Mouse (Mus musculus): ENCODE results near the gene Acaca. TPM values are rescaled to one million over a fixed set of nuclear protein-coding genes. Genes with fewer than 3 reads are reported as not detected.

Gene Acaca
- polyA plus RNA-seq, 1 experiment = 29.9 TPM

DNA sequence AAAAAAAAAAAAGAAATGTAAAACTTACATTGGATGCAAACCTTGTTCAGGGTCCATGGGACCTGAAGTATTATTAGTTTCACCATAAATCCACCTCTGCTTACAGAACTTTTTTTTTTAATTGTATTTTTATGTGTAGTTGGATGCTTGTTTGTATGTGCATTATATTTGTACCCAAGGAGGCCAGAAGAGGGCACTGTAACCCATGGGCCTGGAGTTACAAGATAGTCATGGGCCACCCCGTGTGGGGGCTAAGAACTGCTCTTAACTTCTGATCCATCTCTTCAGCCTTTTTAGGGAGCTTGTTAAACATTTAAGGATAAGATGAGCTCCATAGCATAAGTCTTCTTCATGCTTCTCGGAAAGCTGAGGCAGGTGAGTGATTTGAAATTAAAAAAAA is 21.4 kb downstream of the Acaca start:
- H3K27me3 ChIP-seq (ENCODE audit: control insufficient read depth, insufficient read depth, insufficient read length) = no peaks in the 10 kb centered on the region
- H3K79me3 ChIP-seq (ENCODE audit: low read depth) = no peaks in the 10 kb centered on the region
- TF ChIP-seq FOSL1 (IDR thresholded peaks at IDR 0.05; ENCODE audit: insufficient read depth, low read length, poor library complexity, severe bottlenecking) = no peak
- TF ChIP-seq MAX (IDR thresholded peaks at IDR 0.05) = no peak
- no peak for TF ChIP-seq CTCF (IDR thresholded peaks at IDR 0.05; ENCODE audit: control insufficient read depth, insufficient read depth, insufficient read length)
- no peak for TF ChIP-seq USF1 (IDR thresholded peaks at IDR 0.05; ENCODE audit: low read depth)
- TF ChIP-seq CEBPB (IDR thresholded peaks at IDR 0.05; ENCODE audit: low read depth) = no peak
- no peak for TF ChIP-seq MYOD1 (IDR thresholded peaks at IDR 0.05; ENCODE audit: control insufficient read depth, insufficient read length, low read depth)
- no peak for TF ChIP-seq MYOG (IDR thresholded peaks at IDR 0.05; ENCODE audit: control insufficient read depth, extremely low read depth, insufficient read length)
- no peak overlapping the region for H3ac ChIP-seq (ENCODE audit: control insufficient read depth, insufficient read length, low read depth)
- no peak overlapping the region for H3K4me3 ChIP-seq (ENCODE audit: insufficient read depth, poor library complexity, severe bottlenecking)
- H3K36me3 ChIP-seq (ENCODE audit: control insufficient read depth, insufficient read depth) = no peaks in the 10 kb centered on the region
- H3K79me2 ChIP-seq (ENCODE audit: control insufficient read depth, insufficient read depth) = no peaks in the 10 kb centered on the region

- Histone ChIP-seq H3K79me3 (ENCODE audit: low read depth) (no peaks in the 10 kb centered on the region), H3K36me3 (ENCODE audit: control insufficient read depth, insufficient read depth) (no peaks in the 10 kb centered on the region), H3K27me3 (ENCODE audit: control insufficient read depth, insufficient read depth, insufficient read length) (no peaks in the 10 kb centered on the region), H3ac (ENCODE audit: control insufficient read depth, insufficient read length, low read depth) (no peak overlapping the region), H3K4me3 (ENCODE audit: insufficient read depth, poor library complexity, severe bottlenecking) (no peak overlapping the region), H3K79me2 (ENCODE audit: control insufficient read depth, insufficient read depth) (no peaks in the 10 kb centered on the region)
- TF ChIP-seq MYOG (IDR thresholded peaks at IDR 0.05; ENCODE audit: control insufficient read depth, extremely low read depth, insufficient read length) (no peak), CTCF (IDR thresholded peaks at IDR 0.05; ENCODE audit: control insufficient read depth, insufficient read depth, insufficient read length) (no peak), CEBPB (IDR thresholded peaks at IDR 0.05; ENCODE audit: low read depth) (no peak), MAX (IDR thresholded peaks at IDR 0.05) (no peak), MYOD1 (IDR thresholded peaks at IDR 0.05; ENCODE audit: control insufficient read depth, insufficient read length, low read depth) (no peak), FOSL1 (IDR thresholded peaks at IDR 0.05; ENCODE audit: insufficient read depth, low read length, poor library complexity, severe bottlenecking) (no peak), USF1 (IDR thresholded peaks at IDR 0.05; ENCODE audit: low read depth) (no peak)
Measured at GRCm38 (mm10) chr11:84156535-84157262, 27.2 kb downstream of the Acaca start.

GRCm38 (mm10) chr11:84164123-84164522 is 34.7 kb downstream of the Acaca start:
- TF ChIP-seq FOSL1 (IDR thresholded peaks at IDR 0.05; ENCODE audit: insufficient read depth, low read length, poor library complexity, severe bottlenecking) (no peak), MAX (IDR thresholded peaks at IDR 0.05) (no peak)
- Histone ChIP-seq H3K36me3 (ENCODE audit: control insufficient read depth, insufficient read depth) (no peaks in the 10 kb centered on the region), H3K79me2 (ENCODE audit: control insufficient read depth, insufficient read depth) (no peaks in the 10 kb centered on the region), H3ac (ENCODE audit: control insufficient read depth, insufficient read length, low read depth) (no peak overlapping the region), H3K4me3 (ENCODE audit: insufficient read depth, poor library complexity, severe bottlenecking) (no peak overlapping the region), H3K27me3 (ENCODE audit: control insufficient read depth, insufficient read depth, insufficient read length) (no peaks in the 10 kb centered on the region), H3K79me3 (ENCODE audit: low read depth) (no peaks in the 10 kb centered on the region)

DNA sequence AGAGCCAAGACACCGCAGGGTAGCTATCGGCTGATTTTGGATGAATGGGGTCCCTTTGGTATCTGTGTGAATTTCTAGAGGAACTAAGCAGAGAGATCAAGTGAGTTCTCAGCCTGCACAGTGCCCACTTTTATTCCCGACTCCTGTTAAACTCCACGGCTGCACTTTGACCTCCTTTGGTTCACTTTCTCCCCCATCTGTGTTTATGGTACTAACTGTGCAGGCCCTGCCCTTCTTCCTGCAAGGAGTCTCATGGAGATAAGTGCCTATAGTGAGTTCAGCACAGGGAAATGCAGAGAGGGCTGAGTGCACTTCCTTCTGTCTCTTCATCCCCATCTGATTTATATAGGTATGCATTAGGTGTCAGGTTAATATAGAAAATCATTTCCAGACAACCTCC is 35.1 kb downstream of the Acaca start:
- Histone ChIP-seq H3K79me3 (ENCODE audit: low read depth) (no peaks in the 10 kb centered on the region), H3K79me2 (ENCODE audit: control insufficient read depth, insufficient read depth) (no peaks in the 10 kb centered on the region), H3K27me3 (ENCODE audit: control insufficient read depth, insufficient read depth, insufficient read length) (no peaks in the 10 kb centered on the region), H3K36me3 (ENCODE audit: control insufficient read depth, insufficient read depth) (no peaks in the 10 kb centered on the region), H3ac (ENCODE audit: control insufficient read depth, insufficient read length, low read depth) (no peak overlapping the region), H3K4me3 (ENCODE audit: insufficient read depth, poor library complexity, severe bottlenecking) (no peak overlapping the region)
- TF ChIP-seq MAX (IDR thresholded peaks at IDR 0.05) = no peak
- TF ChIP-seq USF1 (IDR thresholded peaks at IDR 0.05; ENCODE audit: low read depth) = no peak
- TF ChIP-seq MYOG (IDR thresholded peaks at IDR 0.05; ENCODE audit: control insufficient read depth, extremely low read depth, insufficient read length) = no peak
- no peak for TF ChIP-seq FOSL1 (IDR thresholded peaks at IDR 0.05; ENCODE audit: insufficient read depth, low read length, poor library complexity, severe bottlenecking)
- TF ChIP-seq CTCF (IDR thresholded peaks at IDR 0.05; ENCODE audit: control insufficient read depth, insufficient read depth, insufficient read length) = no peak
- TF ChIP-seq CEBPB (IDR thresholded peaks at IDR 0.05; ENCODE audit: low read depth) = no peak
- TF ChIP-seq MYOD1 (IDR thresholded peaks at IDR 0.05; ENCODE audit: control insufficient read depth, insufficient read length, low read depth) = no peak

- Histone ChIP-seq H3K27me3 (ENCODE audit: control insufficient read depth, insufficient read depth, insufficient read length) (no peaks in the 10 kb centered on the region), H3K79me2 (ENCODE audit: control insufficient read depth, insufficient read depth) (no peaks in the 10 kb centered on the region), H3K79me3 (ENCODE audit: low read depth) (no peaks in the 10 kb centered on the region), H3K36me3 (ENCODE audit: control insufficient read depth, insufficient read depth) (no peaks in the 10 kb centered on the region), H3ac (ENCODE audit: control insufficient read depth, insufficient read length, low read depth) (no peak within 1 kb of the TSS), H3K4me3 (ENCODE audit: insufficient read depth, poor library complexity, severe bottlenecking) (no peak within 1 kb of the TSS)
- TF ChIP-seq MYOD1 (IDR thresholded peaks at IDR 0.05; ENCODE audit: control insufficient read depth, insufficient read length, low read depth) (no peak), CTCF (IDR thresholded peaks at IDR 0.05; ENCODE audit: control insufficient read depth, insufficient read depth, insufficient read length) (no peak), FOSL1 (IDR thresholded peaks at IDR 0.05; ENCODE audit: insufficient read depth, low read length, poor library complexity, severe bottlenecking) (no peak), MYOG (IDR thresholded peaks at IDR 0.05; ENCODE audit: control insufficient read depth, extremely low read depth, insufficient read length) (no peak), MAX (IDR thresholded peaks at IDR 0.05) (no peak), CEBPB (IDR thresholded peaks at IDR 0.05; ENCODE audit: low read depth) (no peak), USF1 (IDR thresholded peaks at IDR 0.05; ENCODE audit: low read depth) (no peak)
Measured at GRCm38 (mm10) chr11:84167046-84167526, 37.6 kb downstream of the Acaca start, which contains the start of gene Gm11437. Gene Gm11437 (minus strand): TSS chr11:84167476.
